Mouse (Mus musculus): ENCODE results near the gene Epb41l3. TPM values are rescaled to one million over a fixed set of nuclear protein-coding genes. Genes with fewer than 3 reads are reported as not detected.
A peak's percentile ranks its signal among the peaks of the same experiment; 100 is the strongest.

Epb41l3 gene
- total RNA-seq, 1 experiment = 16.8 TPM

DNA sequence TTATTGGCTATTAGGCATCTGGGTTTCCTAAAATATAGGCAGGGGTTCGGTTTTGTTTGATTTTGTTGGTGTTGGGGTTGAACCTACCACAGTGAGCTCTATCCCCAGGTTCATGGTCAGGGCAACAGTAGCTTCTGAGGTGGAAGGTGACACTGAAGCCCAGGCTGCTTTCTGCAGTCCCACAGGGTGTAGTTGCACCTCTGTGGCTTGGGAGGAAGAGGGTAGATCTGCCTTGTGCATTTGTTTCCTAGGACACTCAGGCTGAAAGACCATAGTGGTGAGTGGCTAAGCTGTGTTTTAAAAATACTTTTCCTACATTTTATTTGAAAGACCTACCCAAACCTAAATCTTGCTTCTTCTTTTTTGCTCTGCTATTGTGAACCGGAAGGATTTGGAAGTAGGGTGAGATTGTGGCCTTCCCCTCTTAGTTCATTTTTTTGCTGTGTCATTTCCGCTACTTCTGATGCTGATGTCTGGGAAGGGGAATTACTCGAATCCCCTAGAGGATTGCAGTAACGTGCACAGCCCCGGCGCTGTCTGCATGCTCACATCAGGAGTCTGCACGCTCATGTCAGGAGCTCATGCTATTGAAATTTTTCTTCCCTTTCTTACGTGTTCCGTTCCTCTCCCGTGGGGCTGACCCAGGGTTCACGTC lies 105.5 kb downstream of the Epb41l3 start:
- in situ Hi-C loops (cut with MboI; ENCODE audit: low sequenced_read_pairs in 2 of 2, unreplicated experiment in 2 of 2) = no loop called here
- no peak for DNase-seq (ENCODE audit: low read depth, low spot score)
- H3K27ac ChIP-seq (ENCODE audit: insufficient read depth, low read depth, low read length, poor library complexity, severe bottlenecking) = no peak overlapping the region
- H3K9ac ChIP-seq (ENCODE audit: insufficient read depth, low read depth, low read length, poor library complexity, severe bottlenecking) = no peak overlapping the region
- no peak overlapping the region for H3K4me3 ChIP-seq (ENCODE audit: insufficient read depth in 1 of 2, low read depth in 1 of 2, low read length in 2 of 2, poor library complexity in 1 of 2, severe bottlenecking in 1 of 2)
- H3K9me3 ChIP-seq (ENCODE audit: control insufficient read depth, insufficient read depth, low read depth, low read length) = no peaks in the 10 kb centered on the region
- peaks cover 0 to 6% of the 10 kb centered on the region in 2 experiments; a peak in 1 of 4 replicates for H3K4me1 ChIP-seq (ENCODE audit: control insufficient read depth in 2 of 2, insufficient read depth in 2 of 2, low read length in 2 of 2, poor library complexity in 1 of 2)
- peak; percentile 45; the same call in 1 of the 2 replicates for TF ChIP-seq MAFK (IDR thresholded peaks at IDR 0.05; ENCODE audit: insufficient read depth, low read depth, low read length)
- no peak for TF ChIP-seq CHD2 (IDR thresholded peaks at IDR 0.05; ENCODE audit: low read depth, low read length)
- no peaks in the 10 kb centered on the region for H3K36me3 ChIP-seq (ENCODE audit: control insufficient read depth, insufficient read depth, low read length, poor library complexity, severe bottlenecking)

DNA sequence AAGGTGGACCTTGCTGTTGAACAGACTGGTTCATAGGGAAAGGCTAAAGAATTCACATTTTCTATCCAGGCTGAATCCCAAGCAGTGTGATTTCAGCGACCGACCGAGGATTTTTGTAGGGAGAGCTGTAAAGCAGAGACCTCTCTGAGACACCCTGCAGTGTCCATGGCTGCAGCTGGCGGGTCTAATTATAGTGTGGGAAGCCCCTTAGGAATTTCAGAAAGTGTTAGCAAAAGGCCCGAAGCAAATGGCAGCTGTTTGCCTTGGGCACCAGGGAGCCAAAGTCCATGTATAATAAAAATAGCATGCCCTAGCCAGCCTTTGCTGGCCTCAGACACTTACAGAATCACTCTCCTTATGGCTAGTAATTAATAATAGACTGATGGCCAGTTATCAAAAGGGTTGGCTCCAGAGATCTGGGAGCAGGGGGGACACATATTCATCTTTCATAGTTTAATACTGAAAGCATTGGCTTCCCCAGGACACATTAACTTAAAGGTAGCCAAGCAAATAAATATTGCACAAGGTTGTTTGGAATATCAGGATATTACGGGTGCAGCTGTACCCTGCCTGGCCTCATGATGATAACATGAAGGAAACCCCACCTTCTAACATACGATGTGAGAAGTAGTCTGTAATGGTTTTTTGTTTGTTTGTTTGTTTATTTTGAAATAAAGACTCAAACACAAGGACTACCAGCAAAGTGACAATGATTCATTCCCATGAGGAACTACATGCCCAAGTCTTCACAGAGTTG lies 106.3 kb downstream of the Epb41l3 start:
- DNase-seq (ENCODE audit: low read depth, low spot score) = no peak
- H3K27ac ChIP-seq (ENCODE audit: insufficient read depth, low read depth, low read length, poor library complexity, severe bottlenecking) = no peak overlapping the region
- H3K4me3 ChIP-seq (ENCODE audit: insufficient read depth in 1 of 2, low read depth in 1 of 2, low read length in 2 of 2, poor library complexity in 1 of 2, severe bottlenecking in 1 of 2) = no peak overlapping the region
- in situ Hi-C loops (cut with MboI; ENCODE audit: low sequenced_read_pairs in 2 of 2, unreplicated experiment in 2 of 2) = no loop called here
- no peak for TF ChIP-seq ZNF384 (IDR thresholded peaks at IDR 0.05; ENCODE audit: low read depth, low read length)
- TF ChIP-seq HCFC1 (IDR thresholded peaks at IDR 0.05; ENCODE audit: borderline replicate concordance, insufficient read depth, low read length) = no peak
- TF ChIP-seq CHD2 (IDR thresholded peaks at IDR 0.05; ENCODE audit: low read depth, low read length) = no peak
- TF ChIP-seq ZC3H11A (IDR thresholded peaks at IDR 0.05; ENCODE audit: borderline replicate concordance, low read depth, low read length) = no peak
- TF ChIP-seq MAFK (IDR thresholded peaks at IDR 0.05; ENCODE audit: insufficient read depth, low read depth, low read length) = no peak
- no peaks in the 10 kb centered on the region for H3K36me3 ChIP-seq (ENCODE audit: control insufficient read depth, insufficient read depth, low read length, poor library complexity, severe bottlenecking)
- no peaks in the 10 kb centered on the region for H3K9me3 ChIP-seq (ENCODE audit: control insufficient read depth, insufficient read depth, low read depth, low read length)
- peaks cover 0 to 6% of the 10 kb centered on the region in 2 experiments; a peak in 1 of 4 replicates for H3K4me1 ChIP-seq (ENCODE audit: control insufficient read depth in 2 of 2, insufficient read depth in 2 of 2, low read length in 2 of 2, poor library complexity in 1 of 2)
- no peak overlapping the region for H3K9ac ChIP-seq (ENCODE audit: insufficient read depth, low read depth, low read length, poor library complexity, severe bottlenecking)

DNA sequence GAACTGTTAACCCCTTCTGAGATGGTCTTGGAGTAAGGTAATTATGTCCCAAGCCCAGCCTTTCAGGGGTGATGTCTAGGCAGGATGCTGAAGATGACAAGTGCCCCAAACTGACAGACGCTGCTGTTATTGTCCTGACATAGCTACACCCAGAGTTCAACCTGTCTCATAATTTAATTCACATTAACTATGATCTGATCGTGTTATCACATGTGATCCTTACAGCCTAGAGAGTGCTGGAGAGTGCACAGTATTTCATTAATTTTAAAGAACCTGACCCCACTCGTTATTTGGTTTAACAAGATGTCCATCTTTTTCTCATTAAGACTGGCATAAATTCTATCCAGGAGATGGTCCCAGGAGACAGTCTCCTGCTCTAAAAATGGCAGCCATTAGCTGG lies 112.3 kb downstream of the Epb41l3 start:
- Histone ChIP-seq H3K36me3 (ENCODE audit: control insufficient read depth, insufficient read depth, low read length, poor library complexity, severe bottlenecking) (no peaks in the 10 kb centered on the region), H3K4me1 (ENCODE audit: control insufficient read depth in 2 of 2, insufficient read depth in 2 of 2, low read length in 2 of 2, poor library complexity in 1 of 2) (peaks cover under 1 to 2% of the 10 kb centered on the region in 2 experiments; a peak in 1 of 4 replicates), H3K9ac (ENCODE audit: insufficient read depth, low read depth, low read length, poor library complexity, severe bottlenecking) (no peak overlapping the region), H3K4me3 (ENCODE audit: insufficient read depth in 1 of 2, low read depth in 1 of 2, low read length in 2 of 2, poor library complexity in 1 of 2, severe bottlenecking in 1 of 2) (no peak overlapping the region), H3K27ac (ENCODE audit: insufficient read depth, low read depth, low read length, poor library complexity, severe bottlenecking) (no peak overlapping the region), H3K9me3 (ENCODE audit: control insufficient read depth, insufficient read depth, low read depth, low read length) (no peaks in the 10 kb centered on the region)
- DNase-seq (ENCODE audit: low read depth, low spot score) = no peak
- in situ Hi-C loops (cut with MboI; ENCODE audit: low sequenced_read_pairs in 2 of 2, unreplicated experiment in 2 of 2) = no loop called here
- TF ChIP-seq MAFK (IDR thresholded peaks at IDR 0.05; ENCODE audit: insufficient read depth, low read depth, low read length) (no peak), ZC3H11A (IDR thresholded peaks at IDR 0.05; ENCODE audit: borderline replicate concordance, low read depth, low read length) (no peak), CHD2 (IDR thresholded peaks at IDR 0.05; ENCODE audit: low read depth, low read length) (no peak), ZNF384 (IDR thresholded peaks at IDR 0.05; ENCODE audit: low read depth, low read length) (no peak)

DNA sequence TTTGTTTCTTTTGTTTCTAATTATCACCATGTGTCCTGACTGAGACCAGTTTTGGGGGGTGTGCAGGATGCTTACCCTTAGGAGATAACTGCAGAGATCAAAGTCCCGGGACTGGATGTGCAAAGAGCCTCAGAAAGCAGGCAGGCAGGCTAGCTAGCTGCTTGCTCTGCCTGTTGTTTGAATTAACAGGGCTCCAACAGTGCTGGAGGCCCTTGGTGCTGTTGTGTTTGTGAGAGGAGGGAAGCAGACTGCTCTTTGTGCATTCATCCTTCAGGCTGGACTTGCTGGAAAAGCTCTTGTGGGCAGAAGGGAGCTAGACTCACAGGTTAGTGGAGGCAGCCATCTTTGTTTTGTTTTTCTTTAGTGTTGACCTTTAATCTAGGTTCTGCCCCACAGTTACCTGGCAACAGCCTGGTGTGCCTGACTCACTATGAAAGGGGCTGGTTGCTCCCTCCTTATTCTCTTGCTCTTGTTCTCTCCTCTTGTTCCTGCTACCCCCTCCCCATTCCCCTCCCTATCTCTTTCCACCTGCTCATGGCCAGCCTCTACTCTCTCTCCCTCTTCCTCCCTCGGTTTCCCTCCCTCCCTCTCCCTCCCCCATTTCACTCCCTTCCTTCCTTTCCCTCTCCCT lies 117.5 kb downstream of the Epb41l3 start:
- in situ Hi-C loops (cut with MboI; ENCODE audit: low sequenced_read_pairs in 2 of 2, unreplicated experiment in 2 of 2) = no loop called here
- TF ChIP-seq HCFC1 (IDR thresholded peaks at IDR 0.05; ENCODE audit: borderline replicate concordance, insufficient read depth, low read length) (no peak), ZC3H11A (IDR thresholded peaks at IDR 0.05; ENCODE audit: borderline replicate concordance, low read depth, low read length) (no peak), CHD2 (IDR thresholded peaks at IDR 0.05; ENCODE audit: low read depth, low read length) (no peak), MAFK (IDR thresholded peaks at IDR 0.05; ENCODE audit: insufficient read depth, low read depth, low read length) (no peak), ZNF384 (IDR thresholded peaks at IDR 0.05; ENCODE audit: low read depth, low read length) (no peak)
- Histone ChIP-seq H3K9me3 (ENCODE audit: control insufficient read depth, insufficient read depth, low read depth, low read length) (no peaks in the 10 kb centered on the region), H3K9ac (ENCODE audit: insufficient read depth, low read depth, low read length, poor library complexity, severe bottlenecking) (no peak overlapping the region), H3K27ac (ENCODE audit: insufficient read depth, low read depth, low read length, poor library complexity, severe bottlenecking) (no peak overlapping the region), H3K36me3 (ENCODE audit: control insufficient read depth, insufficient read depth, low read length, poor library complexity, severe bottlenecking) (no peaks in the 10 kb centered on the region), H3K4me3 (ENCODE audit: insufficient read depth in 1 of 2, low read depth in 1 of 2, low read length in 2 of 2, poor library complexity in 1 of 2, severe bottlenecking in 1 of 2) (no peak overlapping the region), H3K4me1 (ENCODE audit: control insufficient read depth in 2 of 2, insufficient read depth in 2 of 2, low read length in 2 of 2, poor library complexity in 1 of 2) (peaks cover 6 to 7% of the 10 kb centered on the region in 2 experiments; a peak in 2 of 4 replicates)
- DNase-seq (ENCODE audit: low read depth, low spot score) = no peak

Measured in ES-E14 (cell line).